In the genomic region with DNA sequence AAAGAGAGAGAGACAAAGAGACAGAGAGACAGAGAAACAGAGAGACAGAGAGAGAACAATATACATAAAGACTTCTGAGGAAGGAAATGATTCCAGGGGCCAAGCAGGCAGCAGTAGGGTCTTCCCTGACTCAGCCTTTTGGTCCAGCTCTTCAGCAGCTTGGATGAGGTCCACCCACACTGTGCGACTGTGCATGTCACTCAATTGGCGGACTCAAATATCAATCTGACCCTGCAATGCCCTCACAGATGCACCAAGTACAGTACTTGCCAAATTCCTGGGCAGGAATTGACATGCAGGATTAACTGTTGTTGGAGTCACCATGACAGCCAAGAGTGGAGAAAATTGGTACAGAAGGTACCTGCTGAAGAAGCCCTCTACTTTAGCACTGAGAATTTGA, we compare ENCODE assay signal across 26 mouse cellular contexts.
"Had no signal": no experiment of that assay in that cellular context is flagged by ENCODE, and none has a peak within 500 bp of the region (broad histone marks: within the 10 kb centered on the region; RNA-seq: fewer than 3 reads in every experiment).

No protein-coding gene starts in this region.

- H3K9ac ChIP-seq: embryonic facial prominence, embryonic 12.5 days; embryonic facial prominence, embryonic 13.5 days; embryonic facial prominence, embryonic 15.5 days; forebrain, embryonic 12.5 days; forebrain, embryonic 13.5 days; forebrain, embryonic 15.5 days; forebrain, postnatal 0 days had no signal

- DNase-seq: cerebellum, adult 2 months; cerebellum, adult 8-10 months; cerebellum, adult 9-10 months; cerebellum, adult 9-11 months; cerebellum, postnatal 14 days; cerebellum, postnatal 25 days; cerebellum, postnatal 36 days; embryo, embryonic 11 days; forebrain, postnatal 0 days; gastrocnemius, adult 2 months; gastrocnemius, postnatal 10 days; gastrocnemius, postnatal 14 days; gastrocnemius, postnatal 25 days; gastrocnemius, postnatal 36 days; heart, adult 18-20 months; heart, adult 2 months had no signal

- H3K27ac ChIP-seq: embryonic facial prominence, embryonic 12.5 days; embryonic facial prominence, embryonic 13.5 days; embryonic facial prominence, embryonic 15.5 days; forebrain, embryonic 10.5 days; forebrain, embryonic 12.5 days; forebrain, embryonic 13.5 days; forebrain, embryonic 15.5 days; gastrocnemius, adult 2 months; heart, adult 2 months had no signal

- H3K9me3 ChIP-seq: embryonic facial prominence, embryonic 12.5 days; embryonic facial prominence, embryonic 13.5 days; embryonic facial prominence, embryonic 15.5 days; forebrain, embryonic 10.5 days; forebrain, embryonic 12.5 days; forebrain, embryonic 13.5 days; forebrain, embryonic 15.5 days had no signal

- ATAC-seq: forebrain, embryonic 13.5 days; forebrain, embryonic 14.5 days; forebrain, embryonic 15.5 days; forebrain, embryonic 16.5 days; forebrain, postnatal 0 days had no signal

- H3K4me1 ChIP-seq: embryonic facial prominence, embryonic 12.5 days; embryonic facial prominence, embryonic 13.5 days; embryonic facial prominence, embryonic 15.5 days; forebrain, embryonic 10.5 days; forebrain, embryonic 12.5 days; forebrain, embryonic 13.5 days; forebrain, embryonic 15.5 days had no signal

- H3K36me3 ChIP-seq: embryonic facial prominence, embryonic 12.5 days; embryonic facial prominence, embryonic 13.5 days; embryonic facial prominence, embryonic 15.5 days; forebrain, embryonic 10.5 days; forebrain, embryonic 12.5 days; forebrain, embryonic 15.5 days had no signal

- H3K27me3 ChIP-seq: embryonic facial prominence, embryonic 12.5 days; embryonic facial prominence, embryonic 13.5 days; embryonic facial prominence, embryonic 15.5 days; forebrain, embryonic 12.5 days; forebrain, embryonic 13.5 days; forebrain, embryonic 15.5 days had no signal

- H3K4me2 ChIP-seq: embryonic facial prominence, embryonic 12.5 days; embryonic facial prominence, embryonic 13.5 days; embryonic facial prominence, embryonic 15.5 days; forebrain, embryonic 12.5 days; forebrain, embryonic 13.5 days; forebrain, embryonic 15.5 days had no signal

- H3K4me3 ChIP-seq: embryonic facial prominence, embryonic 12.5 days; embryonic facial prominence, embryonic 13.5 days; embryonic facial prominence, embryonic 15.5 days; erythroblast, embryonic 14.5 days; forebrain, embryonic 10.5 days; forebrain, embryonic 12.5 days; forebrain, embryonic 13.5 days; forebrain, embryonic 15.5 days; gastrocnemius, adult 2 months; heart, adult 2 months had no signal
